Mouse (Mus musculus): ENCODE data around the gene Esf1. TPM values are rescaled to one million over a fixed set of nuclear protein-coding genes. Genes with fewer than 3 reads are reported as not detected.
"Not testable (repeated sequence)": the region's sequence is repeated elsewhere in the genome, so short reads cannot be mapped to it uniquely, and the experiment has no call there.

Esf1 gene
- 10 to 100 TPM; 20.8 to 21.1 TPM for total RNA-seq (2021)
- long read RNA-seq, experiment 1, transcript Esf1-201 (14 exons, 3,396 nt) = major isoform, 20 of 29 reads
- long read RNA-seq, experiment 1, partial matches to known transcripts = 6 of 29 reads
- long read RNA-seq, experiment 1, other reads (novel, unspliced or antisense) = 3 of 29 reads
- long read RNA-seq, experiment 2, transcript Esf1-201 (14 exons, 3,396 nt) = major isoform, 18 of 25 reads
- long read RNA-seq, experiment 2, partial matches to known transcripts = 4 of 25 reads
- long read RNA-seq, experiment 2, other reads (novel, unspliced or antisense) = 3 of 25 reads

DNA sequence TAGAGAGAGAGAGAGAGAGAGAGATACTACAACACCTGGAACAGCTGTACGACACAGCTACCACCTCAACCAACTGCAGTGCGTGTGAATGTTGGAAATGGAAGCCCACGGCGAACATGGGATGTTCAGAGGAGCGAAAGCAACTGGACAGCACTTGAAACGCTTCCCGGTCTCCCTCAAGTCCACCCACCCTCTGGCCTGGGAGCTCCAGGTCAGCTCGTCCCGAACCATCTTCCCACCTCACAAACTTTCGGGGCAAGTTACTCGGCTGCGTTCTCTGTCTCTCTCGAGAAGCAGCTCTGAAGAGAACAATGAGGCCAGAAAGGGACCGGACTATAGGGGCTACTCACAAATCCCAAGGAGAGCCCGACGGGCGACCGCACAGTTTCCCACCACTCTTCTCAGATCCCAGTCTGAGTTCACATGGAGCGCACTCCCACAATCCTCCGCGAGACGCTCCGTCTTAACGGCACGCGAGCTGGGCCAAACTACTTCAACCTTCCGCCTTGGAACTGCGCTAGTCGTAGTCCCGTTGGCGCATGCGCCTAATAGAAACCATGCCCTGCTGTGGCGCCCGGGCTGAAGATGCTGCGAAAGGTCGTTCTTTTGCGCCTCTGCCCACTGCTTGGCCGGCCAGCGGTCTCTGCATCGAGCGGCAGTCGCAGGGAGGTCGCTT is at the start of gene Esf1, which contains the start of gene Ndufaf5:
Gene Esf1 (minus strand): TSS at position 438 of the 676 bp plus-strand sequence.
Gene Ndufaf5 (plus strand): TSS at position 523 of the 676 bp plus-strand sequence.
- DNase-seq (ENCODE audit: low spot score in 2 of 2) = peak; percentile 99

DNA sequence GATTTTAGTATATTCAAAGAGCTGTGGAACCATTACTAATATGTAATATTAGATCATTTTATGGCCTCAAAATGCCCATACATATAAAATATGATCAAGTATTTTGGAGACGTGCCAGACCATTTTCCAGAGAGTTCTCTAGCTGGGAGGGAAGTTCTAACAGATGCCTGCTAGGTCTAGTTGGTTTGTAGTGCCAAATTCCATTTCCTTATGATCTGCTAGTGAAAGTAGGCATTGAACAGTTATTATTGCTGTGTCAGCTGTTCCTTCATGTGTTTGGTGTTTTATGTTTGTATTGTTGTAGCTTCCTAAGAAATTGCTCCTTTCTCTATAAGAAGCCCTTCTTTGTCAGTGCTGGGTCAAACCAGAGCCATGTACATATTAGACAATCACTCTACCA is 45.6 kb upstream of the Esf1 start:
- no peak for DNase-seq (ENCODE audit: low spot score in 2 of 2)

DNA sequence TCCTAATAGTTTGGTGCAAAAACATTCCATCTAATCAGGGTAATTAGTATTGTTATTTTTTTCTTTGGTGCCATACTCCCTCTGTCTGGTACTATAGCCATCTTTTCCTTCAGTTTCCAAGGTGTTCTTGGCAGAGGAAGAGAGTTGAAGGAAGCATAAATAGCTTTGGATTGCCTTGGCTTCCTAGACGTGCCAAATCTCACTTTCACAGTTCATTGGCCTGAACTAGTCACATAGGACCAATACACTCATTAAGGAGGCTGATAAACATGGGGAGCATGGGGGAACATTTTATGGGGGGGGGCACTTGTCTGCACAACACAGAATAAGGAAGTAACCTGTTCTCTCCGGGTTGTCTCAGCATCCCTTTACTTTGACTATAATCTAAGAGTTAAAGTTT is 45.1 kb upstream of the Esf1 start:
- DNase-seq (ENCODE audit: low spot score in 2 of 2) = no peak

GRCm38 (mm10) chr2:140214519-140215027 is 44.2 kb upstream of the Esf1 start:
- no peak for DNase-seq (ENCODE audit: low spot score in 2 of 2)

DNA sequence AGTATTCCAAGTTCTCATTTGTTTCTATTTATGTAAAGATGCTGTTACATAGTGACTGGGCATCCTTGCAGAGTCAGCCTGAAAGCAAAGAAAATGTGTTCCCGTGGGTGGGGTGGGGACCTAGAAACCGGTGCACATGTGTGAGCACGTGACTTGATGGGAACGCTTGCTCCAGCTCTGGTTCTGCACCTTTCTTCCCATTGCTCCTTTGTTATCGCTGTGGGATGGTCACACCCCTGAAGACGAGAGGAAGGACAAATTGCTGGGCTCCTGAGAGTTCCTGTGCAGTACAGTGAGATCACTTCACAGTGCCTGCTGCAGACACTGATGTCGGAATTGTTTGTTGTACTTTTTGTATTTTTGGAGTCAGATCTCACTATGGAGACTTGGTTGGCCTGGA is 33.4 kb upstream of the Esf1 start:
- no peak for DNase-seq (ENCODE audit: low spot score in 2 of 2)

- DNase-seq (ENCODE audit: low spot score in 2 of 2) = no peak
These were observed 32.2 kb upstream of the Esf1 start for GRCm38 (mm10) chr2:140202573-140202972.

GRCm38 (mm10) chr2:140200713-140201112 is 30.3 kb upstream of the Esf1 start:
- no peak for DNase-seq (ENCODE audit: low spot score in 2 of 2)

DNA sequence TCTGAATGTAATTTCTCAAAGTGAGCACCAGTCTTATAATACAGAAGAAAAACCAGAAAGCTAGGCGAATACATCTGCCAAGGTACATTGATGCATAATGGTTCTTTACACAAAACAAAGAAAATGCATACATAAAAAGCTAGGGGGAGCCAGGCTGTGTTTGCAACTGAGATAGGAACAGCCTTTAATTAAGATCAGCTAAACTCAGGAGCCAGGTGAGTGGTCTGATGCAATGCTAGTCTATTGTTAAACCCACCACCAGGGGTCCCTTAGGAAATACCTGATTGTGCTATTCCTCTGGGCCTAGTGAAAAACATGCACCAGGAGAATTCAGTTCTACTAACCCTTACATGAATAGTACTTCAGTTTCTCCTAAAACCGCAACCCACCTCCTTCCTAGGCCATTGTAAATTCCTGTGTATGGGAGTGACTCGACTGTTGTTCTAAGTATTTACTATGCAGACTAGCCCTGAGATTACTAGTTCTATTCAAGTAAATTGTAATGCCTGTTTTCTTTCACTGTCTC is 15.4 kb upstream of the Esf1 start:
- not testable (repeated sequence) for DNase-seq (ENCODE audit: low spot score in 2 of 2)

DNA sequence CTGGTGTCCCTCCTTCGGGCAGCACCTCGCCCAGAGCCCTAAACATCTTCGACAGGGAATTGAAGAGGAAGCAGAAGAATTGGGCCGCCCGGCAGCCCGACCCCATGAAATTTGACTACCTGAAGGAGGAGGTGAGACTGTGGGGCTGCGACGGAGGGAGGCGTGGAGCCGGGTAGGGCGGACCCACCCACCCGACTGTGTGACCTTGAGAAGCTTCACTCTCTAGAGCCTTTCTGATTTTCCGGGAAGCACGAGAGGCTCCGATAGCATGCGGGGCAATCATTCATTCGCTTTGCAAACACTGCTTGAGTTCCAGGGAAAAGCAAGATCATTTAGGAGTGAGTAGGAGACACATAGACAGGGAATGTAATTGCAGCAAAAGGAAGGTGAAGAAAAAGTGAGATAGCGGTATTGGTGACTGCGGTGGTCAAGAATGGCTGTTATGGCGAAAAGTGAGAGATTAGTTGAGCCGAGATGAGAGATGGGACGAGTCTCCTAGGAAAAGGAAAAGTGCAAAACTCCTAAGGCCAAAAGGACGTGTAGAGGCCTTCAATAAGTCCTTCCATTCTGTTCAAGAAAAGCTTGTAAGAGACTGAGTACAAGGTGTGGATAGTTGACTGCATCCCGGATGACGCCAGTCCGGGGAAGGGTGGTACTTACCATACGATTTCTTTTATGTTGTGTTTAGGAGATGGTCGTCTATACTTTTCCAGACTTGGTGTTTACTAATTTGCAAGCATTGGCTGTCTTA is 614 bp upstream of the Esf1 start:
- peak in 1 of 2 experiments; percentile 27 for DNase-seq (ENCODE audit: low spot score in 2 of 2)

GRCm38 (mm10) chr2:140169057-140169456 is 1.3 kb downstream of the Esf1 start:
- DNase-seq (ENCODE audit: low spot score in 2 of 2) = no peak

DNA sequence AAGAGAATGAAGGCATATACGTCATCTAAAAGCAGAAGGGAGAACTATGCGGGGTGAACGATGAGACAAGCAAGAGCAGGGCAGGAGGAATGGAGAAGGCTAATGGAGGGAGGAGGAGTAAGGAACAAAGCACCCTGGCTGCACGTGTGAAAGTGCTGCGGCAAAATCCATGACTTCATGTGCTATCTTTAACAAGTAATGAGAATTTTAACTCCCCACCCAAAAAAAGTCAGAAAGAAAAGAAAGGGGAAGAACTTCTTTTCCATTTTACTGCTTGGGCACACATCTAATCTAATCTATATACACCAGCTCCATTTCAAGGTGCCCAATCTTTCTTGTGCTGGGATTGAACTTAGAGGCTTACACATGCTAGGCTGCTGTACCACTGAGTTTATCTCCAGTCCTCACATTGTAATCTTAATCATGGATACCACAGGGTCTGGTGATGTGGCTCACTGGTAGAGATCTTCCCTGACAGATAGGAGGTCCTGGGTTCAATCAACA is 7.0 kb downstream of the Esf1 start:
- DNase-seq (ENCODE audit: low spot score in 2 of 2) = no peak

DNA sequence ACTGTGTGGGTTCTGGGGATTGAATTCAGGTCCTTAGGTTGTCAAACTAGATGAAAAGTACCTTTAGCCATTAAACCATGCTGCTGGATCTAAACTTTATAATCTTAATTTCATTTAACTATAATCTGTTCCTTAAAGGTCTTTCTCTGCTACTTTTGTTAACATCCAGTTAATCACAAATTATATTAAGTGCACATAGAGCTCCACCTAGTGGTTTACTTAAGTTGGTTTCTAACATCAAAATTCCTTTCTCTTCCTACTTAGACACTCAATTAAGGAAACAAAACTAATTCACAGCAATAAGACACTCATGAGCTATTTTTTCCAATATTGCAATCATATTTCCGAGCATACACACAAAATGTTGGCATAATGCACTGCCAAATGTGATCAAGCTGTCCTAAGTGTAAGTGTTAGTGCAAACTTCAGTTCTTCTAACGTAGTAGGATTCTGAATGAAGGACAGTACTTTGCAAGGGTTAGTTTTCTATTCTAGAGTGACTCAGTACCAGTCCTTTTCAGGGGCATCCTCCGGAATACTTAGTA is 11.1 kb downstream of the Esf1 start:
- no peak for DNase-seq (ENCODE audit: low spot score in 2 of 2)

DNA sequence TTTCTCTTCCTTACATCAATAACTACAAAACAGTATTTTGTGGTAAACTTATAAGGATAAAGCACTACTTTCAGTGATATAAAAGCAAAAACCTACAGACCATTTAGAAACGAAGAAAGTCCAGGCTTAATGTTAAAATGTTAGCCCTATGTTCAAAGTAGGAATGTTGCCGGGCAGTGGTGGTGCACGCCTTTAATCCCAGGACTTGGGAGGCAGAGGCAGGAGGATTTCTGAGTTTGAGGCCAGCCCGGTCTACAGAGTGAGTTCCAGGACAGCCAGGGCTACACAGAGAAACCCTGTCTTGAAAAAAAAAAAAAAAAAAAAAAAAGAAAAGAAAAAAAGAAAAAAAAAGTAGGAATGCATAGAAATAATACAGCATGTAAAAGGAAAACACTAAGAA is 18.6 kb downstream of the Esf1 start, which contains the start of gene Gm17374:
Gene Gm17374 (plus strand): TSS at position 301 of the 400 bp plus-strand sequence.
- not testable (repeated sequence) for DNase-seq (ENCODE audit: low spot score in 2 of 2)

- DNase-seq (ENCODE audit: low spot score in 2 of 2) = no peak
These were observed 44.8 kb downstream of the Esf1 start for GRCm38 (mm10) chr2:140125516-140125915.

- peak; percentile 5 to 33 for DNase-seq (ENCODE audit: low spot score in 2 of 2)
These were observed 56.5 kb downstream of the Esf1 start for GRCm38 (mm10) chr2:140113851-140114250.

DNA sequence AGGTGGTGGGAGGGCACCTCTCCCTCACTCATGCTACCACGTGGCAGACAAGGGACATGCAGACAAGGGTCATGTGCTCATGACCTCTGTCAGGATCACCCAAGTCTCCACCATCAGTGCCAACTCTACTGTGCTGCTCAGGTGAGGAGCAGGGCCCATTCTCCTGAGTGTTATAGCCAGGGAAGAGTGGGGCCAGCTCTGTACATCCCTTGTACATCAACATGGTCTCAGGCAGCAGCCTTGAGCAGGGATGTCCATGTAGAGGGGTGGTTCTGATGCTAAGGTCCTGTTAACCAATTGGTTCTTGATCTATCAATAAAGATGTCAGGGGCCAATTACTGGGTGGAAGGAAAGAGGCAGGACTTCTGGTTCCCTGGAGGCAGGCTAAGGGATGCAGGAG is 61.4 kb downstream of the Esf1 start:
- no peak for DNase-seq (ENCODE audit: low spot score in 2 of 2)

- no peak for DNase-seq (ENCODE audit: low spot score in 2 of 2)
These were observed 62.7 kb downstream of the Esf1 start for GRCm38 (mm10) chr2:140107641-140108040.

DNA sequence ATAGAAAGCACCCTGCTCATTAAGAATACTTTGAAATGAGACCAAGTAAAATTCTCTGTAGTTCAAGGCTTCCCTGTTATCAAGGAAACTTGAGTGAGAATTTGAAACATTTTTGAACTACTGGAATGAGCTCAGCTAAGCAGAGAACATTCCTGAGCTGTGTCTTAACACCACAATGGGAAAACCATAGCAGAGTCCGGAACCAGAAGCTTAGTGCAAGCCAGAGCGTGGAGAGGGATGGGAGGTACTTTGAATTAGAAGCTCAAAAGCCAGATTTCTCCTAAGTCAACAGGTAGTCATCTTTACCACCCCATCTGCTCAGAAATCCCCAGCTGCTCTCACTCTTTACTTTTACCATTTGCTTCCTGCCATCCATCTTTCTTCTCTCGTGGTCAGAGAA is 65.4 kb downstream of the Esf1 start:
- DNase-seq (ENCODE audit: low spot score in 2 of 2) = peak in 1 of 2 experiments; percentile 13

DNA sequence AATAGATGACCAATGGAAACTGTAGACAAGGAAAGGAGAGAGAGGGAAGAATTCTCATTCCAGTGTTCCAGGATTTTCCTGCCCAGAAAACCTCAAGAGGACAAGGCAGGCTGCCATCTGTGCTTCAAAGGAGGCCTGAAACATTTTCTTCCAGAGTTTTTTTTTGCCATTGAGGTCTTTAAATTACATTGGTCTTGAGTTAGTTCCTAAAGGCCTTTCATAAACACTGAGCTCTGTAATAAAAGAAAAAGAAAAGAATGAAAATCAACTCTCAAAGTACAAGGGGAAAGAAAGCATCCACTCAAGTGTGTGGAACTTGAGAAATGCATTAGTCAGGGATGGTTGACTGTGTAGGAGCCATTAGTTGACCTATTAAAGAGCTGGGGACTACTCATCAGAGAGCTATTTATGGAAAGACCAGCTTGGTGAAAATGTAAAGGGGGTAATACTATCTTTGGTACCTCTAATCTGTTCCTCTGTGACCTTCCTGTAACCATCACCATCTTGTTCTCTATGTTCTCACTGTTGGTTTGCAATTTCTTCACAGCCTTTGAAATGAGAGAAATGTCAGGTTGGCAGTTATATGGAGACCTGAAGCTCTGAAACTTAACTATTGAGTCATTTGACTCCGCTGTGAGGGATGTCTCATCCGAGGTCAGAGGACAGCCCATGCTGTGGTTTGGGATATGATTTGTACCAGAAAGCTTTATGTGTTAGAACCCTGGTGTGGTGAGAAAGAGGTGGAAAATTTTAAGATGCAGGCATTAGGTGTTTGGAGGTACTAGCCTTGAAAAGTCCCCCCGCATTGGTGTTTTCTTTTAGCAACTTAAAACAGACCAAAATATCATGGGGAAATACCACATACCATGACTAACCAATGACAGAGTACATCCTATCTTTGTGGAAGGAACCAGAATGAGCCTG is 69.6 kb downstream of the Esf1 start:
- no peak for DNase-seq (ENCODE audit: low spot score in 2 of 2)

DNA sequence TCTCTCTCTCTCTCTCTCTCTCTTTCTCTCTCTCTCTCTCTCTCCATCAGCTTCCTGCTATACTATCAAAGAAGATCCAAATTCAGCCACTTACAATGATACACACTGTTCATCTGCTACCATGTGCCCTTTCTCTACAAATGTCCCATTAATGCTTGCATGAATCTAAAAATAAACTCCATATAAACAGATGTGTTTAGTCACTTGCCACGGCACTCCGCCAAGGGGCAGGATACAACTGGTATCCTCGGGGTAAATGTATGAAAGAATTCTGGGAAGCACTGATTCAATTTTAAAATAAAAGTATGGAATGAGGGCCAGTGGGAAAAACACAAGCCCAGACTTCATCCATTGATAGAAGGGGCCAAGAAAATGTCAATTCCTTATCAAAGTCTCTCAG is 70.4 kb downstream of the Esf1 start:
- no peak for DNase-seq (ENCODE audit: low spot score in 2 of 2)

Data from left cerebral cortex, adult 18-20 months (tissue).